Mouse (Mus musculus) cerebellum, adult (tissue): ENCODE measurements at regions not wholly inside any gene's neighbourhood (a gene's known extent, or its start where the extent isn't known, plus 50 kb on each side); places are given as distances from the start of the nearest gene placed in this dataset.

ENCODE experiments used
- ATAC-seq: cut with Nextera tagmentation; 2 replicates; pipeline ENCODE4 v1.9.2; 2017; ENCODE audit warnings: mild to moderate bottlenecking, moderate library complexity, mixed read lengths; ENCODE audit not compliant: insufficient number of reproducible peaks, low FRiP score, low TSS enrichment

DNA sequence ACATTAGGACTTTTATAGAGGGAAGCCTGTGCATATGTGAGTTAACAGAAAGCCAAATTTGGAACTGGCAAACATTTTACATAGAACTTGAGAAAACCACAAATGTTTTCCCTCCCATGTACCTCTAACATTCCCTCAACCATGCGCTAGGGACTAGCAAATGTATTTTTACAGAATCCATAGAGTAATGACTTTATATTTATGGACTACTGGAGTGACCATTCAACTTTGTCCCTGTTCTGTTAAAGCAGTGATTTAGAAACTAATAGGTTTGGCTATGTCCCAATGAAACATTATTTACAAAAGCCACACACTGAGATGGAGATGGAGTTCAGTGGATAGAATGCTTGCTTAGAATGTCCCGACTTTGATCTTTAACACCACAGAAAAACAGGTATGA lies 557.0 kb downstream of the Ebf1 start:
- ATAC-seq: no peak

DNA sequence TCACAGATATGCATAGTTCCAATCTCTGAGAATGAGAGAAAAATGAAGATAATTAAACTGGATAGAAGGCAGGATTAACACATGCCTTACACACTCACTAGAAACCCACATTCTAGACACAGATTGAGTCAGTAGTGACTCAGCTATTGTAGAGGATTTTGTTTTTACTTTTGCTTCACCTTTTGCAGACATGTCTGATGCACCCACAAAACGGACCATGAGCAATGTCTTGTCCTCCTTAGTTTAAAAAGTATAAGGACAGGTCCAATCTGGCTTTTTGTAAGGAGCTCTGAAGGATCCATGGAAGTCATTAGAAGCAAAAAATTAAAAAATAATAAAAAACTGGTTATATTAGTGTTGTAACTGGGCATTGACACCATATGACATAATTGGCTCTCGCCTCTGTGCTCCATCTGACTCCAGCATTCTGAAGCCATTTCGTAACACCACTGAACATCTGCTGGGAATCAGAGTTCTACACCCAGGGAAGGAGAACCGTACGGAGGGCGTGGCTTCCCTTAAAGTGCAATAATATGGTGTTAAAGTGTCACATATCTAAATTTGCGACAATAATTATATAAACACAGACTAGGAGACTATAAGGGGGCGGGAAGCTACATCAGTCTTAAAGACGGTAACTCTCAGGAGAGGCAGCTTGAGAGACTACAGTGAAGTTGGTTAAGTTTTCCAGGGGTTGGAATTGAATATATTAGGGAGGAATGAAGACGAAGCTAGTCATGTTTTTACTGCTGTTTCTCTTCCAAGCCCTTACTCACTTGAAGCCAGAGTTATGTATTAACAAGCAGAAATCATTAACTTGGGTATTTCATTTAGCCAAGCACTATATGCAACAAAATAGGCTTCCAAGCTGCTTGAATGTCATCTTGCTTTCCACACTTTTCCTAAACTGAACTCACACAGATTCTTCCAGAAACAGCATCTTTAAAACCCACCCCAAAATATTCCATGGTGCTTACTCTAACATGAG lies 558.0 kb downstream of the Ebf1 start:
- ATAC-seq: no peak

DNA sequence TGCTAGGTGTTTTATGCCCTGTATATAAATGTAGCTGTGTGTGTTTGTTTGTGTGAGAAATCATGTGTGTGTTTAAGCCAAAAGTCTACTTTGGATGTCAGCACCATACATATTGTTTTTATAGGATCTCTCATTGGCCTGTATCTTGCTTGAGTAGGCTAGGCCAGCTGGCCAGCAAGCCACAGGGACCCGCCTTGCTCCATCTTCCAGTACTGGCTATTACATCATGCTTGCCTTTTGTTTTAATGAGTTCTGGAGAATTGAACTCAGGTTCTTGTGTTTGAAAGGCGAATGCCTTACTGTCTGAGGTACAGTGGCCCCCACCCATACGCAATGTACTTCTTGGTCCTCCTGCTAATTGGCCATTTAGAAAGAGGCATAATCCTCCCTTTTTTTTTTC lies 559.9 kb downstream of the Ebf1 start:
- no peak for ATAC-seq

DNA sequence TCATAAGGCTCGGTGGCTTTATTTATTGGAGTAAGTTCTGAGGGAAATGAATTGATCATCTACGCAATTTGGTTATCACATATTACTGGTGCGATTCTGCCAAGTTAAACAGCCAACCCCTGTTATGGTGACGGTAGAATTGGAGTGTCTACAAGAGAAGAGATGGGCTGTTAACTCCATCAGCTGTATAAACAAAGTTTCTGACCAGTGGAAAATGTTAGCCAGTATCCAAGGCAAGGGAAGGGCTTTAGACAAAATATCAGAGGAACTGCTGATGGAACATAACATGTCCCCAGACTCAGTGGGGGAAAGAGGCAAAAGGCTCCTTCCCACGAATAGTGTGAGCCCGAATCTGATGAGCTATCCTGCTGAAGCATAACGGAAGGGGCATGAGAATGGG lies 560.9 kb downstream of the Ebf1 start:
- ATAC-seq: no peak

DNA sequence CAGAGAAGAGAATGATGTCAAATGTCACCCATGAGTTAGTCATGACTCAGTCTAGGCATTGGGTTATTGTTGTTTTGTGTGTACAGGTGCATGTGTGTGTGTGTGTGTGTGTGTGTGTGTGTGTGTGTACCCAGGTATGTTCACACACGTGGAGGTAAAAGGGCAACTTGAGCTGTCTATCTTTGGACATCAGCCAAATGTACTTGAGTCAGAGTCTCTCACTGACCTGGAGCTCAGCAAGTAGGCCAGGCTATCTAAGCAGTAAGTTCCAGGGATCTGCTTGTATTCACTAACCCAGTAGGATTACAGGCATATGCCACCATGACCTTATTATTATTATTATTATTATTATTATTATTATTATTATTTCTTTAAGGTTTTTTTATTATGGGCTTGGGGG lies 561.9 kb downstream of the Ebf1 start:
- no peak for ATAC-seq

DNA sequence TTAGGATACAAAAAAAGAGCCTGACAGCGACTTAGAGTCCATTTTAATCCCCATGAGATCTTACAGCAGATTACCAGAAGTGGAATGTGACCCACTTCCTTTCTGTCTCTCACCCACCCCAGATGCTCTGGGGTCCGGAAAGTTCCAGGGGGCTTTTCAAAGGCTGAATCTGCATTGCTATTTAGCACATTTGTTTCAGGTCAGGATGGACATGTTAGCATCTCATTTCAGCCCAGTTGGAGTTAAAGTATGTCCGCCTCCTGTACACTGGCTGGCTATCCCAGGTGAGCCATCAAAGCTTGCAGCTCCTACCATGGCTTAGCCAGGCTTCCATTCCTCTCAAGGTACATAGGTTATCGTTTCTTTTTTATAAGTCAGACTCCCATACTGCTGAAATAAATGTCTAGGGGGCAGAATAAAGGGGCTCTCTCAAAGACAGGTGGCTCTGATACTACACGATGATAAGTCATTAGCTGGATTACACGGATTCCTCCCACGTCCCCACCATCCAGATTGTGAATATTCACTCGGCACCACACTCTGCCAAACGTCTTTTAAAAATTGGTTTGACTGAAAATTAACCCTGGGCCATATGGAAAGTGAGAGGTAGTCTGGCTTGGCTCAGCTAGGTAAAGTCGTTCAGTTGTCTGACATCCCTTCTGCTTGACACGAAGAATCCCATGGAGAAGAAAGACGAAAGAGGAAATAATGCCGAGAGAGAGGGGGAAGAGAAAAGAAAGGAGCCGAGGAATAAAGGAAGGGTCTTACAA lies 573.7 kb downstream of the Ebf1 start:
- ATAC-seq: no peak

DNA sequence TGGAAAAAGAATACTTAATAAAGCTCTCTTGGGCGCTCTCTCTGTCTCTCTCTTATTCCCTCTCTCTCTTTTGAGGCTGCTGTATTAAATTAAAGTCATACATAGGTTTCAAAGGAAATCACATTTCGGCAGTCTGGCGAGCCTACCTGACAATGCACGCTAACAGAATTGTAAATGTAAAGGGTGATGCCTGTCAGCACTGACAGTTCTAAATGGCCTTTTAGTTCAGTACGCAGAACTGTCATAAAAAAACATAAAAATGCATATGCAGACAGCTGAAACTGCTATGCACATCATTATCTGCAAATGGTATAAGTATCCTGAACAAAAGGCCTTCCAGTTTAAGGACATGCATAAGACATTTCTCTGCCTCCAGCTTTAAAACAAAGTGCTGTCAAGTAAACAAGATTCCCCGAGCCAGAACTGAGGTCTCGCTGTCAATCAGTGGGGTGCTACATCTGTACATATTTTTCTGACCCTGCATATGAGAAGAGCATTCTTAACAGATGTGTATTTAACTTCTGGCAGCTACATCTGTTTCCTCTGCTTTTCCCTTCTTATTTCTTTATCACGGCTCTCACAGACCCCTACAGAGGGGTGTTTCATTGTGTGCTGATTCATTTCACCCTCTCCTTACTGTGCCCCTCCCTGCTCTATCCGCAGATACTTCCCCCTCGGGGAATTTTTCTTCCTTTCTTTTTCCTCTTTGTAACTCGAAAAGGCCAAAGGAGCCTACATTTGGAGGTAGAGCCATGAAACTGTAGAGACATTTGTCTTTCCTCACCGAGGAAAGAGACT lies 574.5 kb downstream of the Ebf1 start:
- ATAC-seq: no peak

DNA sequence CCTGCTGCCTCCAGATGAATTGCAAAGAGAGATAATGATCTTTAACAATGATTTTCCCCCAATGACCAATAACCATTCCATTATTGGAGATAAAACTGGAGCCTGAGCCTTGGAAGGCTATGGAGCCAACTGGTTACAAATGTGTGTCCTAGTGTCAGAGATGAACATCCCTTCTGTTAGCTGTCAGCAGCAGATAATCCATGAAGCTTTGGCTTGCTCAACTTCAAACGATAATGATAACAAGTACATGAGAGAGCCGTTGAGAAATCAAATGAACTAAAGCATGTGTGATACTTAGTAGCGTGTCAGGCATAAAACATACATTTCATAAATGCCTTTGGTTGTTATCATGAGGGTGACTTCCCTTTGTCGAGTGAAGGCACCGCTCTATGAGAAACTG lies 576.2 kb downstream of the Ebf1 start:
- ATAC-seq: no peak

DNA sequence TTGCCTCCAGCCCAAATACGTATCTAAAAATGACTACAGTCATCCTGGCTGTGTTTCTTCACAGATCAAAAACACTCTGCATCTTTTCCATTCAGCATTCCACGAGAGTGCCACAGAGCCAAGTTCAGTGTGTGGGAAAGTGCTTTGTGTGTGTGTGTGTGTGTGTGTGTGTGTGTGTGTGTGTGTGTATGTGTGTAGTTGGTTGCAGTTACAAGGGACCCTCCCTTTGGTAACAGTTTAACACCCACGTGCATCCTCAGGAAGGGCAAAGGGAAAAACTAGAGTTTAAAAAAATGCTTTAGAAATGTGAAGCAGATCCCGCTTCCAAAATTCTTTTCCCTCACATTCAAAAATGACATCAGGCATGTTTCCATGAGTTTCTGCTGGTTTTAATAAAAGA lies 582.4 kb downstream of the Ebf1 start:
- no peak for ATAC-seq

DNA sequence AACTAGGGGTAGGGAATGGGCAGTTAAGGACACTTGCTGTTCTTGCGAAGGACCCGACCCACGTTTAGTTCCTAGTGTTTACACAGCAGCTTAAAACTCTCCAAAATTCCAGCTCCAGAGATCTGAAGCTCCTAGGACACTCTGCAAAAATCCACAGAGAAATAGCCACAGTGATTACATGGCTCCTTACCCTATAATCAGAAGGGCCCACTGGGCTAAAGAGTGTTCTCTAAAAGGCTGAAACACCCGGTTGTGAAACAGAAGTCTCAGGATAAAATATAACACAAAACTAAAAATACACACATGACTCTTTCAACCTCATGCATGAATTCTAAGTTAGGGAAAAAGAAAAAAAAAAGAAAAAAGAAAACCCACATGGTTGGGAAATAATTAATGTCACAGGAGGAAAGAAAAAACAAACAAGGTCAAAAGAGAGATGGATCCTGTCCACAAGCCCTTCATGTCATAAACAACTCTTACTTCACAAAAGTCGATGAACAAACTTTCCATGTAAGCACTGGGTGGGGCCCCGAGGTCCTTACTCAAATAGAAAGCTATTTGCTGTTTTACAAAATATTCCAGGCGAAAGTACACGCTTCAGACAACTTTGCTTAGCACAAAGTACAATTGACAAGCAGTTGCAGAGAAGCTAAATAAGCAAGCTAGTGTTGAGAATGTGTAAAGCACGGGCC lies 583.7 kb downstream of the Ebf1 start:
- ATAC-seq: no peak

DNA sequence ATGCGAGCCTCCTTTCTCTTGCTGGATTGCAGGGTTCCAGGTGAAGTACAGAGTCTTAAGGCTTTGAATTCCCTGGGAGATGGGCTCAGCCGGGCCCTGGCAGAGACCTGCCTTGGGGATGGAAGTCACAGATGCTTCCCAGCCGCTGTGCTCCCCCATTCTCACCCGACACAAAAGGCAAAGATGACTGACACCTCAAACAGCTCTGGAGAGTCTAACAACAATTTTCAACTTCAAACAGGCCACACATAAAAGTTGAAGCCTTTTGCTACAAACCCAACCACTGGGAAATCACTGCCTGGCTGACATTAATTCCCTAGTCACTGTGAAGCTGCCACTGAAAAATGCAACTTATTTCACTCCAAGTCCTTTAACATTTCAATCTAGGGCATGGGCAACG lies 586.3 kb downstream of the Ebf1 start:
- no peak for ATAC-seq

DNA sequence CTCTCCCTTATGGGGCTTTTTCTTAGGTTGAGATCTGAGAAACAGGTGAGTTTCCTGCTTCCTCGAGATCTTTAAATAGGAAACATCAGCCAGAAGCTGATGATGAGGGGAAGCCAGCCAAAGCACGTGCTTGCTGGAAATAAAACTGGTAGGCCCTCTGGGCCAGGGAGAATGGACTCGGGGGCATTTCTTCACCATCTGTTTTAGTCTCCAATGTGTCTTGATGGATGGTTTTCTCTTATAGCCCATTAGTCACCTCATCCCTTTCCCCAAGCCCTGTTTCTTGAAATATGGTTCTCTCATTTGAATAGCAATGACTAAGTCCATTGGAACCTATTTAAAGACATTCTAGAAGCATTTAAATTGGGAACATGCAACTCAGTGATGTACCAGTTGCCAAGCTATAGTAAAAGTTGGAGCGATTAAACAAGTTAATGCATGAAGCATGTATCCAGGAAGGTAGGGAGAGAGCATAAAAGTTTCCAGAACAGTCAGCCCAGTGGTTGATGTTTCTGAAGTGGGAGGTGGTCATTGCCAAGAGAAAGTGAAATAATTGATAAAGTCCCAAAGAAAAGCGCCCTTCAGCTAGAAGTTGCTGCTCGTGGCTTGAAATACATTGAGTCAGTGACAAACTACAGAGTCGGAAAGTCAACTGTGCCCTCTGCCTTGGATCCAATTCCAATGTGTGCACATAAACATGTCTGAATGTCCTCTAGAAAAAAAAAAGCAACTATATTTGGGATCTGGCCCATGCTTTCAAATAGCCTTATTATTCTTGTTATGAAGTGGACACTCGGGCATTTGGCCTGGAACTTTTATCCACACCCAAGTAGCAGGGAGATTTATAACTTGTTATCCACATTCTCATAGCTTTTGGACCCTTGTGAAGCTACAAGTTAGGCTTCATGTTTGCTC lies 589.8 kb downstream of the Ebf1 start:
- ATAC-seq: no peak

DNA sequence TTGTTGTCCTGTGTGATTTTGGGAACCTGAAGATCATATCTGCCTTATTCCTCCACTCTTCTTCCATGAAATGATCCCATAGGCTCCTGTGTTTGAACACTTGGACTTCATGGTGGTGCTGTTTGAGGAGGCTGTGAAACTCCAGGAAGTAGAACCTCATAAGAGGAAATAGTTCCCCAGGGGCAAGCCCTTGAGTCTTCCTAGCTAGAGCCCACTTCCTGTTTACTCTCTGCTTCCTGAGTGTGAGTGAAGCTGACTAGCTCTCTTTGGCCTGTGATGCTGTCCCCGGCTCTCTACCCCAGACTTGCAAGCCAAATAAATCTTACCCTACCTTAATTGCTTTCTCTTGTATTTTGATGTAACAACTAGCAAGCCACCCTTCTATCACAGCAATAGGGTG lies 597.0 kb downstream of the Ebf1 start:
- ATAC-seq: no peak

DNA sequence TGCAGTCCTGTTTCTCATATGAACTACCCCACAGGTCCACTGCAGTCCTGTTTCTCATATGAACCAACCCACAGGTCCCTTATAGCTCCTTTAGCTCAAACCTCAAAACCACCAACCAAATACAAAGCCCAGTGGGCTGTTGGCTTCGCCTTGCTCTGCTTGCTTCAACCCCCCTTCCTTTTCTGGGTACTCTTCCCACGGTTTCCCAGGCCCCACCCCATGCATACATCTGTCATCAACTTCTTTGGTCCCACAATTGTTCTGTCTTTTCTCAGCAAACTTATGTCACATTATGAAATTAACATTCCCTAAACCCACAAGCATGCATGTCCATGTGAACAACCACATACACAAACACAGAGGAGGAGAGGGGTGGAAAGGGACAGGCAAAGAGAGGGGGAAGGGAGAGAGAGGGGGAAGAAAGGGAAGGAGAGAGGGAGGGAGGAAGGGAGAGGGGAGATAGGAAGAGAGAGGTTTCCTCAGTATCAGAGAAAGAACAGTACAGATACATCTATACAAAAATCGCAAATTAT lies 599.9 kb downstream of the Ebf1 start:
- no peak for ATAC-seq

DNA sequence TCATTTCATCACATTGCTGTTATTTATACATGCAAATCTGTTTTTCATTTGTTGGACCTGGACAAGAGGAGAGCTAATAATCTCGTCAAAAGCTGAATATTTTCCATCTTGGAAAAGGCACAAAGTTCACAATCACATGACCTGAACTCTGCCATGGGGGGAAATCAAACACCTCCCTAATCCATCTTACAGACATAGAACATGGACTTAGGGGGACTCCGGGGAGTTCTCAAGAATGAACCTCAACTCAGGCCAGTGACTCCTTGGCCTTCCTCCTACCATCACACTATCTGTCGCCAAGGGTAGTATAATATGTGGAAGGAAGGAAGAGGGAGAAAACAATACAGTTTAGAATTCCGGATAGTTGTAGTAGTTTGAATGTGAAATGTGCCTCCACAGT lies 602.1 kb downstream of the Ebf1 start:
- no peak for ATAC-seq

DNA sequence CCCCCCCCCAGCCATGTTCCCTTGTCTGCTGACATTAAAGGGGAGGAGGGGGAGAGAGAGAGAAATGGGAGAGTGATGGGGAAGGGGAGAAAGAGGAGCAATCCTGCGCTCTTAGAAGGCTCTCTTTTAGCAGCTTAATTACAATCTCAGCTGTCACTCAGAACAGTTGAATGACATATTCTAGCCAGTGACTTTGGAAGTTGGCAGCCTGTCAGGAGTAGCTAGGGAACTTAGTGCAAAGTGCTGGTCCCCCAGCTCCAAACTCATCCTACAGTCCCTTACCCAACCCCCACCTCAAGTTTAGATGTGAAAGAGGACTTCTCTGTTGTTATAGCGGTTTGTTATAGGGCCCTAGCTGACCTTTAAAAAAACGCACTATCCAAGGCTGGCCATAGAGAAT lies 604.9 kb downstream of the Ebf1 start:
- ATAC-seq: no peak

DNA sequence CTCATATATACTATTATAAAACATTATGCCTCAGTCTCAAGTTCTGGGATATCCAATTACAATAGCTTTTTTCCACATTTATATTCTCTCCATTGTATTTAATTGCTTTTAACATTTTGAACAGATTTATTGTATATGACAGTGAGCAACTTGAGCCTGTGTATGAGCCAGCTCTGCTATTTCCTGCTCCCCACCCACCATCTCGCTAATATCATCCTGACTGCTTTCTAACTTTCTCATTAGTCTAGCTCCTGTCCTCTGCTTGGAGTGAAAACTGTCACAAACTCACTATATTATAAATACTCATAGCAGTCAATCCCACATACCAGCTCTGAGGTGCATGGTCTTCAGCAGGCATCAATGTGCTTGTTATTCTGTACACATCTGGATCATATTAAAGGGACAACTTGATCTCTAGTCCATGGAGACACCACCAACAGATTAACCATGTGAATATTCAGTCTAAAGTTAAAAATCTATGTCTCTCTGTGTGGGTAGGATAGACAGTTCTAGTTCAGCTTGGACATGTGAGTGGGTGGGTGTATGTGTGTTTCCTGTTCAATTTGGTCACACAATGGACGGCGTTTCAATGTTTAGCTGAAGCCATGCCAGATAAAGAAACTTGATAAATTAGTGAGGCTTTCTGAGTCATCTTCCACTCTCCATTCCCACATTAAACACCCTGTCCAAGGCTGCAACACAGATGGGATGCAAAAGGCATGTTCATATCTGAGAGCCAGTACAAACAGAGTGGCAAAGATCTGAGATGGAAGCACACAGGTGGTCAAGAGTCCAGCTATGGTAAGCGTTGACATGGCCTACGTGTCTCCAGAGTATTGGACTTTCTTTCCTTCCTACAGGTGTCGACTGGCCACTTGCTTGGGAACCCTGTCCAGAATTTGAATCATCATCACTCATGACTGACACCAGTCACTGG lies 616.1 kb upstream of the Clint1 start:
- no peak for ATAC-seq

DNA sequence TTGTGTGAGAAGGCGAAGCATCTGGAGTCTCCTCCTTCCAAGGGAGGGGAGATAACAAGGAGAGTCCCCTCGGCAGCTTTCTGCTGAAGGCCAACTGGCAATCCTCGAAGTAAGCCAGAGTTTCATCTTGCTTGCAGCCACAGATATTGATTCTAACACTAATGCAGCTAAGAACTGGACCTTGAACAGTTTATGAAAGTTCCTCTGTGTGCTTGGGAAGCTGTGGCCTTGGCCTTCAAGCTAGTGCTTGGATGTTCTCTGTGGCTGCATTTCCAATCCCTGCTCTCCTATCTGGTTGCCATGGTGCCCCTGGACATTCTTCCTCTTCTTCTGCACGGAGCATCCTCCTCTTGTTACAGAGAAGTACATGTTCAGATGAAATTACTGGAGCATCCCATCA lies 614.8 kb upstream of the Clint1 start:
- no peak for ATAC-seq
